Mouse (Mus musculus): Measurements from ENCODE around the gene Acadl. TPM values are rescaled to one million over a fixed set of nuclear protein-coding genes. Genes with fewer than 3 reads are reported as not detected.

Gene Acadl
- polyA plus RNA-seq, 1 experiment from 2014 or later, result 254 TPM

GRCm38 (mm10) chr1:66865633-66866032 lies 2.6 kb upstream of the Acadl start:
- H3K4me2 ChIP-seq (ENCODE audit: low read length), result no peak overlapping the region
- no peak overlapping the region for H3K9ac ChIP-seq (ENCODE audit: low read depth, low read length)
- no peak overlapping the region for H3K4me3 ChIP-seq (replicated peaks; ENCODE audit: low read depth, low read length)
- H3K9me3 ChIP-seq (replicated peaks; ENCODE audit: low read length), result no peaks in the 10 kb centered on the region
- H3K4me1 ChIP-seq (replicated peaks; ENCODE audit: insufficient read depth, low read length), result 0 out of 2 replicates have a peak, but pooled peaks cover 3% of the 10 kb centered on the region
- no peaks in the 10 kb centered on the region for H3K36me3 ChIP-seq (ENCODE audit: insufficient read depth, low read length)
- 79% methylated on average over 4 of the region's 4 CpGs for WGBS
- no peaks in the 10 kb centered on the region for H3K27me3 ChIP-seq (ENCODE audit: insufficient read depth, low read length)
- TF ChIP-seq CTCF (IDR thresholded peaks at IDR 0.05; ENCODE audit: low read depth), result no peak
- no peak for DNase-seq (ENCODE audit: low spot score)
- H3K27ac ChIP-seq, result no peak overlapping the region
- no peak for ATAC-seq (replicated peaks; ENCODE audit: low FRiP score, low read depth)

- 7% methylated on average over 9 of the region's 9 CpGs for WGBS
- Histone ChIP-seq H3K27me3 (ENCODE audit: insufficient read depth, low read length) (no peaks in the 10 kb centered on the region), H3K4me1 (replicated peaks; ENCODE audit: insufficient read depth, low read length) (0 out of 2 replicates have a peak, but pooled peaks cover 3% of the 10 kb centered on the region), H3K9ac (ENCODE audit: low read depth, low read length) (peak overlapping the region; percentile 31; the same call in 1 of the 2 replicates), H3K36me3 (ENCODE audit: insufficient read depth, low read length) (no peaks in the 10 kb centered on the region), H3K27ac (no peak overlapping the region), H3K4me3 (replicated peaks; ENCODE audit: low read depth, low read length) (peak overlapping the region; percentile 96), H3K4me2 (ENCODE audit: low read length) (peak overlapping the region; percentile 70), H3K9me3 (replicated peaks; ENCODE audit: low read length) (no peaks in the 10 kb centered on the region)
- no peak for TF ChIP-seq CTCF (IDR thresholded peaks at IDR 0.05; ENCODE audit: low read depth)
- ATAC-seq (replicated peaks; ENCODE audit: low FRiP score, low read depth) (no peak), DNase-seq (ENCODE audit: low spot score) (peak; percentile 54)
These were observed 841 bp upstream of the Acadl start for GRCm38 (mm10) chr1:66863741-66864495.

DNA sequence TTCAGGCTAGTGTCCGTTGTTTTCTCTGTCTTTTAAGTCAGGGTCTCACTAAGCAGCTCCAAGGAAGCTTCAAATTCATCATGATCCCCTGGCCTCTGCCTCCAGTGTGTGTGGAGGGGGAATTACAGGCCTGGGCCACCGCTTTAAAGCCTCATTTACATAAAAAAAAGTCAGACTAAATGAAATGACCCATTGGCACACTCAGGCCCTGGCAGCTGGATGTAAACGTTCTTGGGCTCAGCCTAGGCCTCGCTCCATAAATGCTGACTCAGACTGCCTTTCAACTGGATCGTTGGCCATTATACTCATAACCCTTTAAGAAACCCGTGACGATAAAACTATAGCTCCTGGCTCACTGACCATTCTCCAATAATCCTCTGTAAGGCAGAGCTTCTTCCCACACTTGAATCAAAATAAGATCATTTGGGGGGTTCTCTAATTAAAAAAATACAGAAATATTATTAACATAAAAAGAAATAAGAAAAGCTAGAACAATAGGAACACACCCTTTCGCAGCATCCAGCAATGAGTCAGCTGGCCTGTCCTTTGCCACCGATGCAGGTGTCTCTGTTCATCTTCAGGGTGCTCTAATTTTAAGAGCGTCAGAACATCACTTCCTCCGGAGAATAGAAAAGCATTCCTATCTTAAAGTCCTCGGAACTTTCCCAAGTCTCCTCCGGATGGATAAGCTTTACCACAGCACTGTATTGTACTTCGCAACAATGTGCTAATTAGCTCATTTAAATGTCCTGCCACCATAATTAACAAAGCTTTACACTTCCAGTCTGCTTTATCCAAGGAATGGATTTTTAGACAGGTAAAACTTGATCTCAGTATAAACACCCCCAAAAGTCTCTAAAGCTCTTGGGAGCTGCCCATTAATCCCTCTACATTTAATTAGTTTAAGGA lies 1.1 kb downstream of the Acadl start:
- no peaks in the 10 kb centered on the region for H3K27me3 ChIP-seq (ENCODE audit: insufficient read depth, low read length)
- DNase-seq (ENCODE audit: low spot score) (peak; percentile 49), ATAC-seq (replicated peaks; ENCODE audit: low FRiP score, low read depth) (no peak)
- H3K9me3 ChIP-seq (replicated peaks; ENCODE audit: low read length), result no peaks in the 10 kb centered on the region
- peak overlapping the region; percentile 96 for H3K9ac ChIP-seq (ENCODE audit: low read depth, low read length)
- 0 out of 2 replicates have a peak, but pooled peaks cover 3% of the 10 kb centered on the region for H3K4me1 ChIP-seq (replicated peaks; ENCODE audit: insufficient read depth, low read length)
- H3K4me2 ChIP-seq (ENCODE audit: low read length), result peak overlapping the region; percentile 70
- H3K27ac ChIP-seq, result peak overlapping the region; percentile 98
- H3K36me3 ChIP-seq (ENCODE audit: insufficient read depth, low read length), result no peaks in the 10 kb centered on the region
- H3K4me3 ChIP-seq (replicated peaks; ENCODE audit: low read depth, low read length), result peak overlapping the region; percentile 96
- no peak for TF ChIP-seq CTCF (IDR thresholded peaks at IDR 0.05; ENCODE audit: low read depth)
- 13% methylated on average over 14 of the region's 14 CpGs for WGBS

GRCm38 (mm10) chr1:66847506-66847905 lies 15.6 kb downstream of the Acadl start:
- Histone ChIP-seq H3K4me3 (replicated peaks; ENCODE audit: low read depth, low read length) (no peak overlapping the region), H3K27ac (no peak overlapping the region), H3K9me3 (replicated peaks; ENCODE audit: low read length) (no peaks in the 10 kb centered on the region), H3K9ac (ENCODE audit: low read depth, low read length) (no peak overlapping the region), H3K4me1 (replicated peaks; ENCODE audit: insufficient read depth, low read length) (no peaks in the 10 kb centered on the region), H3K4me2 (ENCODE audit: low read length) (no peak overlapping the region), H3K36me3 (ENCODE audit: insufficient read depth, low read length) (peaks cover 47% of the 10 kb centered on the region), H3K27me3 (ENCODE audit: insufficient read depth, low read length) (no peaks in the 10 kb centered on the region)
- TF ChIP-seq CTCF (IDR thresholded peaks at IDR 0.05; ENCODE audit: low read depth), result peak; percentile 58
- DNase-seq (ENCODE audit: low spot score) (no peak), ATAC-seq (replicated peaks; ENCODE audit: low FRiP score, low read depth) (no peak)
- 97% methylated on average over 4 of the region's 4 CpGs for WGBS

DNA sequence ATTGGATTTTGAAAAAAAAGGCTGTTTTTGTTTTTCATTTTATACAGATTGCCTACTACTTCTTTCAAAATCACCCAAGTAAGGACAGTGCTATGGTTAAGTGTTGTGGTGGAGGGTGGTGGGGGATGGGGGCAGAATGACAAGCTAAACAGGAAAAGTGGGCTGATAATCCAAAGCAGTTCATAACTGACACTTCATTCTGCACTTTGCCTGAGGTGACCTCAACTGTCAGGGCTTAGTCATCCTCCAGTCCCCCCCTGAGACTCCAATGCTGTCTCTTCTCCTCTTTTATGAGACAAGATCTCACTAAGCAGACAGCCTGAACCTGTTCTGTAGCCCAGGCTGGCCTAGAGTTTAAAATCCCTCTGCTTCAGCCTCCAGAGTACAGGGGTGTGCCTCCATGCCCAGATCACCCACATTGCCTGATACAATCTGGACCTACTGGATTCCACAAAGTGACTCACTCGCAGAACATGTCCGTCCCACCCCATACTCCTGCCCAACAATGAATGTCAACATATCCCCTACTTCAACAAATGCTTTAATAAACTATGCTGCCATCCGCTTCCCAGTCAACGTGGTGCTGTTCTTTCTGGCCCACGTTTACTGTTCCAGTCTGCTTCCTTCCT lies 17.3 kb downstream of the Acadl start:
- Histone ChIP-seq H3K27ac (no peak overlapping the region), H3K27me3 (ENCODE audit: insufficient read depth, low read length) (no peaks in the 10 kb centered on the region), H3K9ac (ENCODE audit: low read depth, low read length) (no peak overlapping the region), H3K4me2 (ENCODE audit: low read length) (no peak overlapping the region), H3K4me3 (replicated peaks; ENCODE audit: low read depth, low read length) (no peak overlapping the region), H3K36me3 (ENCODE audit: insufficient read depth, low read length) (peaks cover 39% of the 10 kb centered on the region), H3K9me3 (replicated peaks; ENCODE audit: low read length) (no peaks in the 10 kb centered on the region), H3K4me1 (replicated peaks; ENCODE audit: insufficient read depth, low read length) (no peaks in the 10 kb centered on the region)
- TF ChIP-seq CTCF (IDR thresholded peaks at IDR 0.05; ENCODE audit: low read depth), result no peak
- WGBS, result 79% methylated on average over 5 of the region's 5 CpGs
- no peak for DNase-seq (ENCODE audit: low spot score)
- 0 out of 2 replicates have a peak, but pooled peaks have one; percentile 40 for ATAC-seq (replicated peaks; ENCODE audit: low FRiP score, low read depth)

- Histone ChIP-seq H3K36me3 (ENCODE audit: insufficient read depth, low read length) (peaks cover 23% of the 10 kb centered on the region; the same call in 1 of the 2 replicates), H3K4me1 (replicated peaks; ENCODE audit: insufficient read depth, low read length) (no peaks in the 10 kb centered on the region), H3K4me2 (ENCODE audit: low read length) (no peak overlapping the region), H3K9me3 (replicated peaks; ENCODE audit: low read length) (no peaks in the 10 kb centered on the region), H3K4me3 (replicated peaks; ENCODE audit: low read depth, low read length) (no peak overlapping the region), H3K27ac (no peak overlapping the region), H3K27me3 (ENCODE audit: insufficient read depth, low read length) (no peaks in the 10 kb centered on the region), H3K9ac (ENCODE audit: low read depth, low read length) (no peak overlapping the region)
- ATAC-seq (replicated peaks; ENCODE audit: low FRiP score, low read depth) (no peak), DNase-seq (ENCODE audit: low spot score) (no peak)
- WGBS, result 78% methylated on average over 10 of the region's 10 CpGs
- TF ChIP-seq CTCF (IDR thresholded peaks at IDR 0.05; ENCODE audit: low read depth), result no peak
These were observed 21.1 kb downstream of the Acadl start for GRCm38 (mm10) chr1:66841938-66842337.
